Mouse (Mus musculus) megakaryocyte, embryonic 14.5 days (primary cell): Measurements from ENCODE around the gene Ubn1. TPM values are rescaled to one million over a fixed set of nuclear protein-coding genes. Genes with fewer than 3 reads are reported as not detected.

ENCODE experiments used
- H3K27me3 ChIP-seq: replicated peaks from 2 replicates; pipeline ENCODE3; 2012; ENCODE audit warnings: inconsistent platforms
- H3K36me3 ChIP-seq: replicated peaks from 2 replicates; pipeline ENCODE3; 2012; ENCODE audit warnings: low read length, inconsistent platforms, mixed read lengths
- H3K4me1 ChIP-seq: 2 replicates; pipeline ENCODE4 v1.6.1; 2012; ENCODE audit warnings: inconsistent platforms
- H3K4me3 ChIP-seq: replicated peaks from 2 replicates; pipeline ENCODE3; 2012; ENCODE audit warnings: moderate library complexity, mild to moderate bottlenecking, inconsistent platforms
- H3K9me3 ChIP-seq: 2 replicates; pipeline ENCODE4 v1.6.1; 2012; ENCODE audit warnings: inconsistent platforms
- FLI1 ChIP-seq: IDR thresholded peaks from 2 replicates; pipeline ENCODE4 v1.6.1; 2012; ENCODE audit warnings: low read length, inconsistent platforms, mixed read lengths
- GATA1 ChIP-seq: IDR thresholded peaks from 3 replicates; pipeline ENCODE4 v1.6.1; 2012; ENCODE audit warnings: mixed read lengths, low read length, inconsistent platforms, borderline replicate concordance
- polyA plus RNA-seq: library from polyadenylated mRNA; stranded (reverse); fragments of >175 nt; gene quantifications from 2 replicates; pipeline ENCODE4 v1.2.3, GENCODE M21; 2012; ENCODE audit warnings: low replicate concordance; ENCODE audit not compliant: insufficient read depth

Gene Ubn1
- 8.9 and 11.3 TPM in 2 replicates for polyA plus RNA-seq

GRCm38 (mm10) chr16:5049774-5050234, at the start of gene Ubn1, which contains the start of gene Glyr1:
Gene Ubn1 (plus strand): TSS chr16:5050057.
Gene Glyr1 (minus strand): TSS chr16:5049863.
- Histone ChIP-seq H3K27me3 (no peaks in the 10 kb centered on the region), H3K4me3 (peak within 1 kb of the TSS; percentile 99), H3K9me3 (no peaks in the 10 kb centered on the region), H3K4me1 (peaks cover 39% of the 10 kb centered on the region), H3K36me3 (peaks cover 55% of the 10 kb centered on the region)
- no peak for TF ChIP-seq FLI1
- TF ChIP-seq GATA1 = no peak

- Histone ChIP-seq H3K4me3 (no peak overlapping the region), H3K27me3 (peaks cover 19% of the 10 kb centered on the region), H3K4me1 (peaks cover 7% of the 10 kb centered on the region), H3K36me3 (no peaks in the 10 kb centered on the region), H3K9me3 (no peaks in the 10 kb centered on the region)
- TF ChIP-seq GATA1 (no peak), FLI1 (no peak)
Measured at GRCm38 (mm10) chr16:5000611-5001010, 49.2 kb upstream of the Ubn1 start.

- Histone ChIP-seq H3K36me3 (peaks cover 27% of the 10 kb centered on the region), H3K4me1 (peaks cover 23% of the 10 kb centered on the region), H3K4me3 (no peak within 1 kb of the TSS), H3K9me3 (no peaks in the 10 kb centered on the region), H3K27me3 (no peaks in the 10 kb centered on the region)
- TF ChIP-seq FLI1 (no peak), GATA1 (no peak)
Measured at GRCm38 (mm10) chr16:5007067-5007466, 42.8 kb upstream of the Ubn1 start, which contains the start of gene Smim22. Gene Smim22 (plus strand): TSS chr16:5007288.

- peaks cover 27% of the 10 kb centered on the region for H3K36me3 ChIP-seq
- no peaks in the 10 kb centered on the region for H3K27me3 ChIP-seq
- no peaks in the 10 kb centered on the region for H3K9me3 ChIP-seq
- H3K4me1 ChIP-seq = peaks cover 27% of the 10 kb centered on the region
- TF ChIP-seq FLI1 (no peak), GATA1 (no peak)
- no peak overlapping the region for H3K4me3 ChIP-seq
Measured at GRCm38 (mm10) chr16:5007492-5007891, 42.4 kb upstream of the Ubn1 start.

- Histone ChIP-seq H3K27me3 (no peaks in the 10 kb centered on the region), H3K36me3 (peaks cover 27% of the 10 kb centered on the region), H3K9me3 (no peaks in the 10 kb centered on the region), H3K4me1 (peaks cover 33% of the 10 kb centered on the region), H3K4me3 (no peak overlapping the region)
- TF ChIP-seq GATA1 (no peak), FLI1 (no peak)
Measured at GRCm38 (mm10) chr16:5008076-5008475, 41.8 kb upstream of the Ubn1 start.

- Histone ChIP-seq H3K4me3 (no peak overlapping the region), H3K36me3 (peaks cover 42% of the 10 kb centered on the region), H3K27me3 (no peaks in the 10 kb centered on the region), H3K9me3 (no peaks in the 10 kb centered on the region), H3K4me1 (peaks cover 39% of the 10 kb centered on the region)
- TF ChIP-seq FLI1 (no peak), GATA1 (no peak)
Measured at GRCm38 (mm10) chr16:5010371-5010935, 39.4 kb upstream of the Ubn1 start.

GRCm38 (mm10) chr16:5011285-5011684, 38.6 kb upstream of the Ubn1 start:
- peaks cover 39% of the 10 kb centered on the region for H3K4me1 ChIP-seq
- H3K36me3 ChIP-seq = peaks cover 51% of the 10 kb centered on the region
- TF ChIP-seq GATA1 (no peak), FLI1 (no peak)
- no peaks in the 10 kb centered on the region for H3K9me3 ChIP-seq
- peak overlapping the region; percentile 39 for H3K4me3 ChIP-seq
- H3K27me3 ChIP-seq = no peaks in the 10 kb centered on the region

- peaks cover 39% of the 10 kb centered on the region for H3K4me1 ChIP-seq
- H3K27me3 ChIP-seq = no peaks in the 10 kb centered on the region
- H3K4me3 ChIP-seq = peak overlapping the region; percentile 92
- H3K9me3 ChIP-seq = no peaks in the 10 kb centered on the region
- TF ChIP-seq GATA1 (no peak), FLI1 (no peak)
- H3K36me3 ChIP-seq = peaks cover 60% of the 10 kb centered on the region
Measured at GRCm38 (mm10) chr16:5012036-5013005, 37.5 kb upstream of the Ubn1 start.

GRCm38 (mm10) chr16:5013054-5013838, 36.6 kb upstream of the Ubn1 start, which contains the start of gene Rogdi:
Gene Rogdi (minus strand): TSS chr16:5013553.
- Histone ChIP-seq H3K36me3 (peaks cover 62% of the 10 kb centered on the region), H3K27me3 (no peaks in the 10 kb centered on the region), H3K9me3 (no peaks in the 10 kb centered on the region), H3K4me3 (peak within 1 kb of the TSS; percentile 92), H3K4me1 (peaks cover 39% of the 10 kb centered on the region)
- TF ChIP-seq FLI1 (no peak), GATA1 (no peak)

GRCm38 (mm10) chr16:5014578-5014977, 35.3 kb upstream of the Ubn1 start:
- H3K4me3 ChIP-seq = no peak overlapping the region
- H3K4me1 ChIP-seq = peaks cover 39% of the 10 kb centered on the region
- H3K9me3 ChIP-seq = no peaks in the 10 kb centered on the region
- H3K27me3 ChIP-seq = no peaks in the 10 kb centered on the region
- TF ChIP-seq FLI1 = no peak
- no peak for TF ChIP-seq GATA1
- H3K36me3 ChIP-seq = peaks cover 66% of the 10 kb centered on the region
